Mouse (Mus musculus): Measurements from ENCODE around the gene Six4.

DNA sequence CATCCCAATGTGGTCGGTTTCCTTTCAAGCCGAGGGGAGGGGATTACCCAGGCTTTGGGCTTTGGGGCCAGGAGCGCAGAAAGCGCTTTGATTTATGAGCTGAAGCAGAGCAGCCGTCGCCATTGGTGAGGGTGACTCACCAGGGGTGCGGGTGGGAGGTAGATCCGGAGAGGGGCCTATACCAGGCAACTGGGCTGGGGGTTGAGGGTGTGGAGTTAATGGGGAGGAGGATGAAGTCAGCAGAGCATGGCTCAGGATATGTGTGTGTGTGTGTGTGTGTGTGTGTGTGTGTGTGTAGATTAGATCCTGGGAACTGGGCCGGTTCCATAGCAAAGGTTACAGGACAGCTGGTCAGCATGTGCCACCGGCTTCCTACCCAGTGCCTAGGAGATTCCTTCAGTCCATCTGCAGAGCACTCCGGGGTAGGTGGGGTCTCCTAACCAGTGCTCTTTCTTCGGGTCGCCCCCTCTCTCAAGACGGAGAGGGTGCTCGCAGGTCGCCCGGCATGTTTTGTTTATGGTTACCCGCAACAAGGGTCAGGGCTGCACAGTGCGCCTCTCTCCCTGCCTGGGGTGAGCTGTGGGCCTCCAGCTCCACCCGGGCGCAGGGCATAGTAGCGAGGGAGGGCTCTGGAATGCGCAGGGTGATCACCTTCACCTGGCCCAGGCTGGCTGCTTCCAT is 2.7 kb downstream of the Six4 start:
- no peak for TF ChIP-seq POLR2A (IDR thresholded peaks at IDR 0.05; ENCODE audit: low read depth, low read length)
- TF ChIP-seq CTCF (IDR thresholded peaks at IDR 0.05; ENCODE audit: extremely low read depth, insufficient read length, insufficient replicate concordance, low read depth, low read length): no peak

Measured in small intestine, adult 2 months (tissue).